In genomic region chr4:59000614-59001013, GRCm38 (mm10) we compare ENCODE assay signal across 9 mouse cellular contexts. TPM values are rescaled to one million over a fixed set of nuclear protein-coding genes. Genes with fewer than 3 reads are reported as not detected.
DNase-seq lines count a peak whose midpoint lies in the region; ATAC-seq and TF ChIP-seq lines count a peak whose summit lies in the region.
"Had no signal": no experiment of that assay in that cellular context is flagged by ENCODE, and none has a peak within 500 bp of the region (broad histone marks: within the 10 kb centered on the region; RNA-seq: fewer than 3 reads in every experiment).

No protein-coding gene starts in this region.

- H3K9me3 ChIP-seq in liver, postnatal 0 days (ENCODE audit: low read length) = no peaks in the 10 kb centered on the region
- H3K9me3 ChIP-seq: liver, embryonic 13.5 days had no signal

- TF ChIP-seq POLR2A in thymus, adult 2 months (IDR thresholded peaks at IDR 0.05; ENCODE audit: control insufficient read depth, extremely low read depth, insufficient read depth, low read length, poor library complexity) = no peak

- peak; percentile 43 for DNase-seq in heart, postnatal 4 days
- DNase-seq in heart, postnatal 36 days = no peak
- DNase-seq in adrenal gland, postnatal 10 days = peak; percentile 47
- peak; percentile 59 for DNase-seq in liver, postnatal 0 days
- DNase-seq in thymus, adult 2 months = peak; percentile 60
- DNase-seq in ovary, postnatal 14 days (ENCODE audit: low spot score) = no peak
- DNase-seq: liver, embryonic 13.5 days had no signal

- 3% methylated on average over 2 of the region's 2 CpGs for WGBS in liver, postnatal 0 days (ENCODE audit: insufficient replicate concordance)
- 1% methylated on average over 2 of the region's 2 CpGs for WGBS in thymus, adult 2 months

- peaks cover 27% of the 10 kb centered on the region for H3K79me2 ChIP-seq in C2C12 (ENCODE audit: control insufficient read depth, insufficient read depth)

- ATAC-seq in liver, postnatal 0 days = no peak
- no peak for ATAC-seq in monocyte, adult 5-6 weeks (replicated peaks; ENCODE audit: insufficient number of reproducible peaks, low FRiP score, low TSS enrichment, poor library complexity, severe bottlenecking)

- no peak overlapping the region for H3K9ac ChIP-seq in liver, postnatal 0 days (replicated peaks)
- H3K9ac ChIP-seq: liver, embryonic 13.5 days had no signal

- H3K4me1 ChIP-seq in liver, postnatal 0 days (ENCODE audit: insufficient read depth) = peaks cover 16% of the 10 kb centered on the region
- peaks cover 8% of the 10 kb centered on the region for H3K4me1 ChIP-seq in thymus, adult 2 months (replicated peaks; ENCODE audit: control insufficient read depth, insufficient read depth, low read length)

- H3K4me2 ChIP-seq in liver, postnatal 0 days (ENCODE audit: low read depth, low read length) = no peak overlapping the region
- H3K4me2 ChIP-seq: liver, embryonic 13.5 days had no signal

- H3K79me3 ChIP-seq in C2C12 (ENCODE audit: low read depth) = peaks cover 22% of the 10 kb centered on the region

- TF ChIP-seq EP300 in liver, postnatal 0 days (IDR thresholded peaks at IDR 0.05; ENCODE audit: low read depth) = no peak

- no peaks in the 10 kb centered on the region for H3K27me3 ChIP-seq in C2C12 (ENCODE audit: control insufficient read depth, insufficient read depth, insufficient read length)
- no peaks in the 10 kb centered on the region for H3K27me3 ChIP-seq in liver, postnatal 0 days (ENCODE audit: insufficient read depth, low read length)
- no peaks in the 10 kb centered on the region for H3K27me3 ChIP-seq in thymus, adult 2 months (ENCODE audit: control insufficient read depth, insufficient read depth, low read length)
- H3K27me3 ChIP-seq: liver, embryonic 13.5 days had no signal

- TF ChIP-seq CTCF in C2C12 (IDR thresholded peaks at IDR 0.05; ENCODE audit: control insufficient read depth, insufficient read depth, insufficient read length) = peak; percentile 33
- peak; percentile 69 for TF ChIP-seq CTCF in liver, postnatal 0 days (IDR thresholded peaks at IDR 0.05; ENCODE audit: low read depth)
- TF ChIP-seq CTCF in thymus, adult 2 months (IDR thresholded peaks at IDR 0.05; ENCODE audit: borderline replicate concordance, control insufficient read depth, extremely low read depth, insufficient read depth, low read length, poor library complexity) = no peak

- no peak overlapping the region for H3ac ChIP-seq in C2C12 (ENCODE audit: control insufficient read depth, insufficient read length, low read depth)

- intact Hi-C loops in heart, postnatal 36 days (cut with DNase I) = loop anchor here (5.0 to 10.0 kb wide), 3 partner anchors 88 to 1046 kb away; partner anchors contain the start of genes Ecpas and Txn1

- H3K27ac ChIP-seq in liver, postnatal 0 days (ENCODE audit: low read depth) = no peak overlapping the region
- no peak overlapping the region for H3K27ac ChIP-seq in thymus, adult 2 months (ENCODE audit: control insufficient read depth, insufficient read depth, low read length)
- H3K27ac ChIP-seq: liver, embryonic 13.5 days had no signal

- no peak overlapping the region for H3K4me3 ChIP-seq in C2C12 (ENCODE audit: insufficient read depth, poor library complexity, severe bottlenecking)
- no peak overlapping the region for H3K4me3 ChIP-seq in liver, postnatal 0 days (ENCODE audit: low read depth, low read length)
- no peak overlapping the region for H3K4me3 ChIP-seq in thymus, adult 2 months (ENCODE audit: control insufficient read depth, insufficient read depth, low read length)
- H3K4me3 ChIP-seq: liver, embryonic 13.5 days had no signal

- no peaks in the 10 kb centered on the region for H3K36me3 ChIP-seq in C2C12 (ENCODE audit: control insufficient read depth, insufficient read depth)
- H3K36me3 ChIP-seq in liver, postnatal 0 days (replicated peaks; ENCODE audit: insufficient read depth, low read length) = no peaks in the 10 kb centered on the region
- H3K36me3 ChIP-seq in thymus, adult 2 months (ENCODE audit: control insufficient read depth, insufficient read depth, low read length) = no peaks in the 10 kb centered on the region
- H3K36me3 ChIP-seq: liver, embryonic 13.5 days had no signal

TF ChIP-seq in C2C12, 6 proteins besides CTCF, POLR2A, EP300 and RAD21:
- TF ChIP-seq USF1 (IDR thresholded peaks at IDR 0.05; ENCODE audit: low read depth) = no peak
- no peak for TF ChIP-seq CEBPB (IDR thresholded peaks at IDR 0.05; ENCODE audit: low read depth)
- TF ChIP-seq MYOG (IDR thresholded peaks at IDR 0.05; ENCODE audit: control insufficient read depth, extremely low read depth, insufficient read length) = no peak
- TF ChIP-seq FOSL1 (IDR thresholded peaks at IDR 0.05; ENCODE audit: insufficient read depth, low read length, poor library complexity, severe bottlenecking) = no peak
- TF ChIP-seq MYOD1 (IDR thresholded peaks at IDR 0.05; ENCODE audit: control insufficient read depth, insufficient read length, low read depth) = no peak
- no peak for TF ChIP-seq MAX (IDR thresholded peaks at IDR 0.05)

RNA-seq across cellular contexts. Expression of gene Gm20503, which starts 2.4 kb away (rescaled TPM):
- 1 to 10 TPM; 3.4 to 5.1 TPM for total RNA-seq in heart, postnatal 4 days (2021)
- total RNA-seq in heart, postnatal 36 days (2021) = 1 to 10 TPM; 2.7 TPM
- not detected for polyA plus RNA-seq in C2C12 (2012; fragmentation: generic; extraction: Trizol)
- 1 to 10 TPM; 5.9 to 9.1 TPM for total RNA-seq in adrenal gland, postnatal 10 days (2021)
- polyA plus RNA-seq in liver, postnatal 0 days (2015; fragmentation: Nextera tagmentation; extraction: Ambion mirVana) = 17.6 and 17.7 TPM in 2 replicates
- not detected in 2 replicates for polyA plus RNA-seq in thymus, adult 2 months (2012; rRNA removed)
- not detected in 3 replicates for total RNA-seq in monocyte, adult 5-6 weeks (2017)

RNA-seq across cellular contexts. Expression of gene Dnajc25, which starts 5.8 kb away (rescaled TPM):
- total RNA-seq in heart, postnatal 4 days (2021) = 10 to 100 TPM; 16.4 to 16.8 TPM
- 10 to 100 TPM; 18.7 to 19.5 TPM for total RNA-seq in heart, postnatal 36 days (2021)
- polyA plus RNA-seq in C2C12 (2012; fragmentation: generic; extraction: Trizol) = 7.4 TPM
- 10 to 100 TPM; 19.1 to 19.4 TPM for total RNA-seq in adrenal gland, postnatal 10 days (2021)
- polyA plus RNA-seq in liver, postnatal 0 days (2015; fragmentation: Nextera tagmentation; extraction: Ambion mirVana) = 12.5 and 13.8 TPM in 2 replicates
- 2.3 and 3.1 TPM in 2 replicates for polyA plus RNA-seq in thymus, adult 2 months (2012; rRNA removed)
- 10.7 to 15.7 TPM (median 15.3 TPM) in 3 replicates for total RNA-seq in monocyte, adult 5-6 weeks (2017)

RNA-seq across cellular contexts. Expression of gene Ptgr1, which starts 13.7 kb away (rescaled TPM):
- total RNA-seq in heart, postnatal 4 days (2021) = 10 to 100 TPM in 1 of 2 experiments, 1 to 10 TPM in 1; 8.5 to 11.4 TPM
- 1 to 10 TPM; 3.0 to 5.3 TPM for total RNA-seq in heart, postnatal 36 days (2021)
- polyA plus RNA-seq in C2C12 (2012; fragmentation: generic; extraction: Trizol) = 39.6 TPM
- total RNA-seq in adrenal gland, postnatal 10 days (2021) = 10 to 100 TPM; 15.9 to 16.9 TPM
- 6.4 and 6.8 TPM in 2 replicates for polyA plus RNA-seq in liver, postnatal 0 days (2015; fragmentation: Nextera tagmentation; extraction: Ambion mirVana)
- polyA plus RNA-seq in thymus, adult 2 months (2012; rRNA removed) = 3.0 and 3.4 TPM in 2 replicates
- 1.9 to 2.7 TPM (median 2.3 TPM) in 3 replicates for total RNA-seq in monocyte, adult 5-6 weeks (2017)

RNA-seq across cellular contexts. Expression of gene Gng10, which starts 34.3 kb away (rescaled TPM):
- 10 to 100 TPM; 28.8 to 31.8 TPM for total RNA-seq in heart, postnatal 4 days (2021)
- 10 to 100 TPM; 16.6 to 17.0 TPM for total RNA-seq in heart, postnatal 36 days (2021)
- polyA plus RNA-seq in C2C12 (2012; fragmentation: generic; extraction: Trizol) = 102 TPM
- 10 to 100 TPM; 36.0 to 37.3 TPM for total RNA-seq in adrenal gland, postnatal 10 days (2021)
- polyA plus RNA-seq in liver, postnatal 0 days (2015; fragmentation: Nextera tagmentation; extraction: Ambion mirVana) = 16.0 and 16.2 TPM in 2 replicates
- 22.8 and 32.7 TPM in 2 replicates for polyA plus RNA-seq in thymus, adult 2 months (2012; rRNA removed)
- 76.3 to 133 TPM (median 119 TPM) in 3 replicates for total RNA-seq in monocyte, adult 5-6 weeks (2017)

RNA-seq across cellular contexts. Expression of gene Zkscan16, which starts 57.2 kb away (rescaled TPM):
- under 1 TPM; 0.21 to 0.25 TPM for total RNA-seq in heart, postnatal 4 days (2021)
- total RNA-seq in heart, postnatal 36 days (2021) = not detected
- 0.01 TPM for polyA plus RNA-seq in C2C12 (2012; fragmentation: generic; extraction: Trizol)
- total RNA-seq in adrenal gland, postnatal 10 days (2021) = 1 to 10 TPM; 2.1 to 2.9 TPM
- polyA plus RNA-seq in liver, postnatal 0 days (2015; fragmentation: Nextera tagmentation; extraction: Ambion mirVana) = 0.06 TPM in 1 of 2 replicates, not detected in the other
- polyA plus RNA-seq in thymus, adult 2 months (2012; rRNA removed) = 0.04 TPM in 1 of 2 replicates, not detected in the other
- total RNA-seq in monocyte, adult 5-6 weeks (2017) = 0.29 TPM in 1 of 3 replicates, not detected in the others

Comparison
In these comparisons a context has a peak if more than half of its experiments do, and no peak if none do; other contexts are left out.
1. DNase-seq: peak in heart, postnatal 4 days (single experiment), adrenal gland, postnatal 10 days (single experiment), liver, postnatal 0 days (single experiment) and thymus, adult 2 months (single experiment); none in heart, postnatal 36 days (0 of 2) and ovary, postnatal 14 days (single experiment).